Mouse (Mus musculus) liver, embryonic 15.5 days (tissue): ENCODE results near the gene Cul5. TPM values are rescaled to one million over a fixed set of nuclear protein-coding genes. Genes with fewer than 3 reads are reported as not detected.

Experiments used
- ATAC-seq: fragments of 200-750 bp; cut with Nextera tagmentation; 2 replicates; pipeline ENCODE4 v1.8.0; 2017; ENCODE audit warnings: moderate number of reproducible peaks, mild to moderate bottlenecking, moderate library complexity; ENCODE audit not compliant: insufficient read depth
- H3K27ac ChIP-seq: fragments of 300-500 bp; sonication (generic); replicated peaks from 2 replicates; pipeline ENCODE4 v1.5.1; 2015; ENCODE audit warnings: mild to moderate bottlenecking, inconsistent platforms
- H3K27me3 ChIP-seq: fragments of 300-500 bp; sonication (generic); 2 replicates; pipeline ENCODE4 v1.6.1; 2015; ENCODE audit warnings: mild to moderate bottlenecking, inconsistent platforms
- H3K36me3 ChIP-seq: fragments of 300-500 bp; sonication (generic); replicated peaks from 2 replicates; pipeline ENCODE4 v1.6.1; 2015; ENCODE audit warnings: moderate library complexity, mild to moderate bottlenecking, inconsistent platforms
- H3K4me1 ChIP-seq: fragments of 300-500 bp; sonication (generic); replicated peaks from 2 replicates; pipeline ENCODE4 v1.6.1; 2015; ENCODE audit warnings: inconsistent platforms
- H3K4me2 ChIP-seq: fragments of 300-500 bp; sonication (generic); 2 replicates; pipeline ENCODE4 v1.6.1; 2015; ENCODE audit warnings: moderate library complexity, mild to moderate bottlenecking, inconsistent platforms
- H3K4me3 ChIP-seq: fragments of 300-500 bp; sonication (generic); replicated peaks from 2 replicates; pipeline ENCODE4 v1.5.1; 2015; ENCODE audit warnings: mild to moderate bottlenecking, inconsistent platforms
- H3K9ac ChIP-seq: fragments of 300-500 bp; sonication (generic); 2 replicates; pipeline ENCODE4 v1.6.1; 2015; ENCODE audit warnings: moderate library complexity, mild to moderate bottlenecking, inconsistent platforms
- H3K9me3 ChIP-seq: fragments of 300-500 bp; sonication (generic); replicated peaks from 2 replicates; pipeline ENCODE4 v1.6.1; 2016; ENCODE audit warnings: inconsistent platforms
- WGBS: fragments of 180-500 bp; shearing (Covaris S2); methylation state at CpG from one replicate; pipeline ENCODE4 v1.1.7; 2015; ENCODE audit warnings: mixed read lengths; ENCODE audit not compliant: insufficient replicate concordance; 5-methylcytosine and 5-hydroxymethylcytosine counted together
- polyA plus RNA-seq: library from polyadenylated mRNA; unstranded; fragments of >200 nt; fragmentation: Nextera tagmentation; extraction: Ambion mirVana; gene quantifications from 2 replicates; pipeline ENCODE4 v1.2.1, GENCODE M21; 2015

The Cul5 gene
- 10.0 and 11.6 TPM in 2 replicates for polyA plus RNA-seq

DNA sequence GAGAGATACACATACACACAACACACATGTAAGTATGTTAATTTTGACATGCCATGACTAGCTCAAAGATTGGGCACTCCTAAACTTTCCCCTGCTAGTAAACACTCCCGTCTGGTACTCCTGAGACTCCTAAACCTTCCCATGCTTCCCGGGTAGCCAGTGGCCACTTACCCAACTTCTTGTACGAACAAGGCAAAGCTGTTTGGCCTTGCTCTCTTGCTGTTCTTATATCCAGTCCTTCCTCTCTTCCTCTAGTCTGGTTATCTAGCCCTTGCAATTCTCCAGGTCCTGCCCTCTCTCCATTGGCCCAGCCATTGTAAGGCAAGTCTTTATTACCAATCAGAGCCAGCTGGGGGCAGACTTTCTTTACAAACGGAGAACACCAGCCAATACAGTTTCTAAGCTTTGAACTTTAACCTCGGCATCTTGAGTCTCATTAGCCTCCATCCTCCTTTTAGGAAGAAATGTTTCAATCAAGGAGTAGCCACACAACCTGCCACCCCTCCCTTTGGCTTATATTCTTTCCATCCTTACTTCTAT, at the start of gene Cul5:
Cul5 (minus strand) TSS at position 335 of the 540 bp plus-strand sequence.
- no peak within 1 kb of the TSS for H3K9ac ChIP-seq
- 33% methylated on average over 5 of the region's 5 CpGs for WGBS
- H3K27me3 ChIP-seq: no peaks in the 10 kb centered on the region
- H3K4me3 ChIP-seq: no peak within 1 kb of the TSS
- no peak for ATAC-seq
- no peaks in the 10 kb centered on the region for H3K9me3 ChIP-seq
- H3K36me3 ChIP-seq: no peaks in the 10 kb centered on the region
- H3K4me2 ChIP-seq: no peak within 1 kb of the TSS
- H3K4me1 ChIP-seq: peaks cover 35% of the 10 kb centered on the region
- H3K27ac ChIP-seq: no peak within 1 kb of the TSS

- H3K36me3 ChIP-seq: no peaks in the 10 kb centered on the region
- H3K9ac ChIP-seq: no peak within 1 kb of the TSS; the same call in 1 of the 2 replicates
- H3K4me3 ChIP-seq: peak within 1 kb of the TSS; percentile 49
- 1% methylated on average over 47 of the region's 49 CpGs for WGBS
- no peak within 1 kb of the TSS for H3K27ac ChIP-seq
- H3K4me2 ChIP-seq: peak within 1 kb of the TSS; percentile 65
- ATAC-seq: peak; percentile 83
- H3K4me1 ChIP-seq: peaks cover 13% of the 10 kb centered on the region
- H3K27me3 ChIP-seq: peaks cover 22% of the 10 kb centered on the region
- no peaks in the 10 kb centered on the region for H3K9me3 ChIP-seq
These were observed 36.3 kb upstream of the Cul5 start, which contains the start of gene Rab39 for GRCm38 (mm10) chr9:53705992-53706696. TSS of gene Rab39 (minus strand) at chr9:53706232.

DNA sequence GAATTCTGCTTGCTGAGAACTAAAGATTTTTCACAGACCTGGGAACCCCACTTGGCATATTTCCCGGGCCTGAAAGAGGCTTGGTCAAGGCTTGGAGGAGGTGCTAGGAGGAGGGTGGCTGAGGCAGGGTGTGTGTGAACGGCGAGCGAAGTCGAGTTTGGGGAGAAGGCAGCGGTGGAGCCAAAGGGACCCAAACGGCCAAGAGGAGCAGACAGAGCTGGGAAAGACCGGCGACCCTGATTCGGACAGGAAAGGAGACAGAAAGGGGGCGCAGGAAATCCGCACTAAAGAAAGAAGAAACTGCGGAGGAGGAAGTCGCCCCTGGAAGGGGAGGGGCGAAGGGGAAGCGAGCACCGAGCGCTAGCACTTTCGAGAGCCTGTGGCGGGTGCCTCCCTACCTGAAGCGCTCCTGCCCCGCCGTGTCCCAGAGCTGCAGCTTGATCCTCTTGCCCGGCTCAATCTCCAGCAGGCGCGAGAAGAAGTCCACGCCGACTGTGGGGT, 35.7 kb upstream of the Cul5 start:
- Histone ChIP-seq H3K4me2 (peak overlapping the region; percentile 65), H3K27me3 (peaks cover 22% of the 10 kb centered on the region), H3K4me3 (peak overlapping the region; percentile 49), H3K27ac (no peak overlapping the region), H3K36me3 (no peaks in the 10 kb centered on the region), H3K4me1 (peaks cover 13% of the 10 kb centered on the region), H3K9me3 (no peaks in the 10 kb centered on the region), H3K9ac (no peak overlapping the region; the same call in 1 of the 2 replicates)
- ATAC-seq: peak; percentile 51
- under 1% methylated on average over 28 of the region's 28 CpGs for WGBS

DNA sequence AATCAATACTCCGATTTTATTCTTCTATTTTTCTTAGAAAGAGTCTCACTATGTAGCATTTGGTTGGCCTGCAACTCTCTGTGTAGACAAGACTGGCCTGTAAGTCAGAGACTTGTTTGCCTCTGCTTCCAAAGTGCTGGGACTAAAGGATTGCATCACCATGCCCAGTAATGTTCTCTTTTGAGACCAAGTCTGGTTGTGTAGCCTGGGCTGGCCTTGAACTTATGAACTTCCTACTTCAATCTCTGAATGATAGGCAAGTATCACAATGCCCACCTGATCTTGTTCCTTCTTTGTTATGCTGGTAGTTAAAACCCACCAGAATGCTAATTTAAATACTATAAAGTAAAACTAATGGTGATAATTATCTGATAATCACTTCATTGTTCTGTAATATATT, 33.2 kb upstream of the Cul5 start:
- WGBS: 62% methylated on average over 1 of the region's 1 CpGs
- H3K4me2 ChIP-seq: no peak overlapping the region
- peaks cover 22% of the 10 kb centered on the region for H3K27me3 ChIP-seq
- no peak for ATAC-seq
- no peak overlapping the region for H3K9ac ChIP-seq
- H3K9me3 ChIP-seq: no peaks in the 10 kb centered on the region
- H3K36me3 ChIP-seq: no peaks in the 10 kb centered on the region
- H3K4me3 ChIP-seq: no peak overlapping the region
- H3K4me1 ChIP-seq: peaks cover 13% of the 10 kb centered on the region
- no peak overlapping the region for H3K27ac ChIP-seq

- 16% methylated on average over 4 of the region's 4 CpGs for WGBS
- no peaks in the 10 kb centered on the region for H3K9me3 ChIP-seq
- no peak overlapping the region for H3K4me2 ChIP-seq
- H3K9ac ChIP-seq: no peak overlapping the region
- no peak for ATAC-seq
- no peaks in the 10 kb centered on the region for H3K36me3 ChIP-seq
- H3K27ac ChIP-seq: no peak overlapping the region
- peaks cover 2% of the 10 kb centered on the region; the same call in 1 of the 2 replicates for H3K4me1 ChIP-seq
- no peak overlapping the region for H3K4me3 ChIP-seq
- H3K27me3 ChIP-seq: peaks cover 10% of the 10 kb centered on the region
These were observed 30.7 kb upstream of the Cul5 start for GRCm38 (mm10) chr9:53700496-53700895.

DNA sequence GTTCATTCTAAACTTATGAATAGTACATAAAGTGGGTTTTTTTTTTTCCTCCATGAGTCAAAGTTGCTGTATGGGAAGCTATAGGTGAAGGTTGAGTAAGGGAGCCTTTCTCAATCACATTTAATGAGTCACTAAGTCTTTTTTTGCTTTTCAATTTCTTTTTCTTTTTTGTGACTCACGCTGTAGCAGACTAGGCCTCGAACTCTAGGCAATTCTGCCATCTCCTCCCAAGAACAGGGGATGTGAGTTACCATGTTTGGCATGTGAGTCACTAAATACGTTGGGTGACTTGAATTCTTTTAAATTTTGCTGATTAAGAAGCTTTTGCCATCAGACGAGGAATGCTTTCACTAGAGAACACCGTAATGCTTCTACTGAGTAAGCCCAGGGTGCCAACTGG, 26.0 kb upstream of the Cul5 start:
- Histone ChIP-seq H3K9ac (no peak overlapping the region), H3K27me3 (no peaks in the 10 kb centered on the region), H3K4me3 (no peak overlapping the region), H3K27ac (no peak overlapping the region), H3K4me2 (no peak overlapping the region), H3K36me3 (no peaks in the 10 kb centered on the region), H3K4me1 (no peaks in the 10 kb centered on the region), H3K9me3 (no peaks in the 10 kb centered on the region)
- ATAC-seq: no peak
- 73% methylated on average over 5 of the region's 5 CpGs for WGBS

DNA sequence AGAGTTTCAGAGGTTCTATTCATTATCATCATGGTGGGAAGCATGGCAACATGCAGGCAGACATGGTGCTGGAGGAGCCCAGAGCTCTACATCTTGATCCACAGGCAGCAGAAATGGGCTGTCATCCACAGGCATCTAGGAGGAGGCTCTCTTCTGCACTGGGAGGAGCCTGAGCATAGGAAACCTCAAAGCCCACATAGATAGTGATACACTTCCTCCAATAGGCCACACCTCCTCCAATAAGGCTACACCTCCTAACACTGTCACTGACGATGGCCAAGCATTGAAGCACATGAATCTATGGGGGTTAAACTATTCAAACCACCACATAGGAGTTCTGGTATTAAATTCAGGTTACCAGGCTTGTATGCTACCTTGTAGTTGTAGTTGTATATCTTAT, 23.9 kb upstream of the Cul5 start:
- 13% methylated on average over 1 of the region's 1 CpGs for WGBS
- no peak for ATAC-seq

DNA sequence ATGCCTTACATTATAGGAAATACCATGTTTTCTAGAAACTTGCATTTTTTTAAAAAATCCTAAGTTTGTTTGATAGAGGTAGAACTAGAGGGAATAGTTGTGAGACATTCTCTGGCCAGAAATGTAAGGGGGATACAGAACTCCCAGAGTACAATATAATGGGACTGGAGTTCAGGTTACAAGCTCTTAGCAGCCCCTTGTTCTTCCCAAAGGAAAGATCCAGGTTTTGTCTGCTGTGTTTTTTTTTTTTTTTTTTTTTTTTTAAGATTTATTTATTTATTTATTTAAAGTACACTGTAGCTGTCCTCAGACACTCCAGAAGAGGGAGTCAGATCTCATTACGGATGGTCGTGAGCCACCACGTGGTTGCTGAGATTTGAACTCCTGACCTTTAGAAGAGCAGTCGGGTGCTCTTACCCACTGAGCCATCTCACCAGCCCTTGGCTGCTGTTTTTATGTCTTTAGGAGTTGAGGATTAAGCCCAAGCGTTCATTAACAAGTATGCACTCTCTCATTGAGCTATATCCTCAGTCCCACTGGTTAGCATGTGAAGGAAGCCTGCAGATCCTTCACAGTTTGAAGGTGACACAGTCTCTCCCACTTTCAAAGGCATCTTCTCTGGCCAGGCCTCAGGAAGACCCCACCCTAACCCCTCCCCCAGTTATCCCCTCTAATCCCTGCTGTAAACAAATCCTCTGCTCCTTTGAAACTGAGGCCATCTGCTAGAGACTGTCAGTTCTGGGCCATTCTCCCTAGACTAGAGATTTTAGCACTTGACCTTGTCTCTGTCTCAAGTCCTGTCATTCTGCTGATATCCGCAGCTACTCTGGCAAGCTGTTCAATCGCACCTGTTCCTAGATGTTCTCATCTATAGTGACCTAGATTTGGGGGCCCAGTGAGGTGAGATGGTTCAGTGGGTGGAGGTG, 22.2 kb upstream of the Cul5 start:
- no peak overlapping the region for H3K4me3 ChIP-seq
- 35% methylated on average over 7 of the region's 7 CpGs for WGBS
- H3K4me2 ChIP-seq: no peak overlapping the region
- H3K4me1 ChIP-seq: no peaks in the 10 kb centered on the region
- H3K27ac ChIP-seq: no peak overlapping the region
- H3K27me3 ChIP-seq: no peaks in the 10 kb centered on the region
- no peaks in the 10 kb centered on the region for H3K9me3 ChIP-seq
- H3K9ac ChIP-seq: no peak overlapping the region
- no peaks in the 10 kb centered on the region for H3K36me3 ChIP-seq
- no peak for ATAC-seq

More for the DNA sequence above, 23.9 kb upstream of the Cul5 start:
- H3K36me3 ChIP-seq: no peaks in the 10 kb centered on the region
- H3K4me1 ChIP-seq: no peaks in the 10 kb centered on the region
- H3K4me3 ChIP-seq: no peak overlapping the region
- H3K27ac ChIP-seq: no peak overlapping the region
- H3K9ac ChIP-seq: no peak overlapping the region
- H3K4me2 ChIP-seq: no peak overlapping the region
- no peaks in the 10 kb centered on the region for H3K9me3 ChIP-seq
- H3K27me3 ChIP-seq: no peaks in the 10 kb centered on the region

- Histone ChIP-seq H3K4me1 (no peaks in the 10 kb centered on the region), H3K27ac (no peak overlapping the region), H3K9me3 (no peaks in the 10 kb centered on the region), H3K9ac (no peak overlapping the region), H3K4me2 (no peak overlapping the region), H3K4me3 (no peak overlapping the region), H3K27me3 (no peaks in the 10 kb centered on the region), H3K36me3 (no peaks in the 10 kb centered on the region)
- WGBS: 78% methylated on average over 1 of the region's 1 CpGs
- no peak for ATAC-seq
These were observed 11.0 kb upstream of the Cul5 start for GRCm38 (mm10) chr9:53680851-53681250.

DNA sequence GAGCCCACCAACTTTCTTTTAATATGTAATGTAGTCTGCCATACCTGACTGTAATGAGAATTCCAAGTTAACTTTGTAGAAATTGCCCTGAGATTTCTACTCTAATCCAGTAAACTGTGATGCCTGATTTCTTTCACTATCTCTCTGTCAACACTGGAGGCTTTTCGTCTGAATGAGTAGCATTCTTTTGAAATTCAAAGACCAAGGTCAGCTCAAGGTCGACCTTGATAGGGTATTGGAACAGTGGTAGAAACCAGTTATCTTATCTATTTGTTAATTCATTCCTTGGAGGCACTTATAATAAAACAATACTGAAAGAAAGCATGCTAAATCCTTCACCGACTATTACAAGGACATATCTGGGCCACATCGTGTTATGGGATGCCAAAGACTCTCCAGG, 7.1 kb upstream of the Cul5 start:
- WGBS: 45% methylated on average over 4 of the region's 4 CpGs
- Histone ChIP-seq H3K36me3 (no peaks in the 10 kb centered on the region), H3K9ac (no peak overlapping the region), H3K4me1 (0 out of 2 replicates have a peak, but pooled peaks cover 4% of the 10 kb centered on the region), H3K27me3 (no peaks in the 10 kb centered on the region), H3K4me2 (no peak overlapping the region), H3K4me3 (no peak overlapping the region), H3K9me3 (no peaks in the 10 kb centered on the region), H3K27ac (no peak overlapping the region)
- no peak for ATAC-seq

GRCm38 (mm10) chr9:53673571-53673970, 3.8 kb upstream of the Cul5 start:
- Histone ChIP-seq H3K4me1 (peaks cover 12% of the 10 kb centered on the region), H3K4me2 (no peak overlapping the region), H3K27ac (no peak overlapping the region), H3K9me3 (no peaks in the 10 kb centered on the region), H3K27me3 (no peaks in the 10 kb centered on the region), H3K36me3 (no peaks in the 10 kb centered on the region), H3K4me3 (no peak overlapping the region), H3K9ac (no peak overlapping the region)
- ATAC-seq: no peak
- WGBS: 10% methylated on average over 3 of the region's 3 CpGs
